Mouse (Mus musculus): ENCODE measurements at regions not wholly inside any gene's neighbourhood (a gene's known extent, or its start where the extent isn't known, plus 50 kb on each side); places are given as distances from the start of the nearest gene placed in this dataset.

GRCm38 (mm10) chrX:97434327-97434726 is 57.3 kb upstream of the Eda2r start:
- DNase-seq, result no peak

GRCm38 (mm10) chrX:97431391-97431803 is 54.4 kb upstream of the Eda2r start:
- DNase-seq, result peak; percentile 60

Data from kidney, adult 18-20 months (tissue).